Mouse (Mus musculus): ENCODE measurements around the gene Scarb2.

The Scarb2 gene

DNA sequence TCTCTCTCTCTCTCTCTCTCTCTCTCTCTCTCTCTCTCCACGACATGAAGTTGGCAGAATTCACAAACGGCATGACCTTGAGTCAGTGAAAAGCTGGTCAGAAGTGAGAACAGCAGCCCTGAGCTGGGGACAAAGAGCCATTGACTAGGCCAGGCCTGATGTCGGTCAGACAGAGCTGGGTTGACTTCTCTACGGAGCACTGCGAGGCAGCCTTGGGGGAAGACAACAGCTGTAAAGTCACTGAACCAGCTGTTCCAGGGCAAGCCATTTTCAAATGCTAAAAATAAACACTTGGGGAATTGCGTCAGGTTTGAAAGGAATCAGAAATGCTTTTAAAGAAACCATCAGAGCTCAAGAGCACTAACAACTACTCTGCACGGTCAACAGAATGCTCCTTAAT lies 13.2 kb downstream of the Scarb2 start:
- no peak for DNase-seq (ENCODE audit: low spot score)

DNA sequence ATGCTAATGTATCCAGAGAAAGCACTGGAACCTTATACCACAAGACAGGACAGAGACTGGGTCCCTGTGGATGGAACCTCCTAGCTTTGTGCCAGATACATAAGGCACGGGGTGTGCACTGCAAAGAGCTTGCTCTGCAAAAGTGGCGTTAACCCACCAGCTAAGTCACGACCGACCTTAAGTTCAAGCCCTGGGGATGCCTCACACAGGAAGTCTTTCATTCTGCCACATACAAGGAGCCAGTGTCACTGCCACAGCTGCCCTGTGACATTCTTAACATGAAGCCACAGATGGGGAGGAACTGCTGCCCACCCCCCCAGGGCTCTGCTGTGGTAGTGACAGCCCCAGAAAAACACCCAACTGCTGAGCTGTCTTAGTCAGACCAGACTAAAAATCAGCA lies 15.9 kb downstream of the Scarb2 start:
- DNase-seq (ENCODE audit: low spot score): no peak

DNA sequence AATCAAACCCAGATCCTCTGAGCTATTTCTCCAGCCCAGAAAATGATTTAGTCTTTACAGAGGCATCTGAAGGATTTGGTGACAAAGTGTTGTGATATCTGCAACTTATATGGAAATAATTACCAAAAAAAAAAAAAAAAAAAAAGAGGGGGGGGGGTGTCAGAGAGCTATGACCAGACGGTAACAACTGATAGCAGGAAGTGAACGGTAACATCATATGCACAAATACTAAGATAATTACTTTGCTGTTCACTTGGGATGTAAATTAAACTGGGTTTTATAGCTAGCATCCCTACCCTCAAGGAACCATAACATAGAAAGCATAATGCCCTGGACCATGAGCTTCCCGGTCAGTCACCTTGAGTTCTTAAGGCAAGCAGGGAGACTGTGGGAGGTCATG lies 16.3 kb downstream of the Scarb2 start:
- no peak for DNase-seq (ENCODE audit: low spot score)

DNA sequence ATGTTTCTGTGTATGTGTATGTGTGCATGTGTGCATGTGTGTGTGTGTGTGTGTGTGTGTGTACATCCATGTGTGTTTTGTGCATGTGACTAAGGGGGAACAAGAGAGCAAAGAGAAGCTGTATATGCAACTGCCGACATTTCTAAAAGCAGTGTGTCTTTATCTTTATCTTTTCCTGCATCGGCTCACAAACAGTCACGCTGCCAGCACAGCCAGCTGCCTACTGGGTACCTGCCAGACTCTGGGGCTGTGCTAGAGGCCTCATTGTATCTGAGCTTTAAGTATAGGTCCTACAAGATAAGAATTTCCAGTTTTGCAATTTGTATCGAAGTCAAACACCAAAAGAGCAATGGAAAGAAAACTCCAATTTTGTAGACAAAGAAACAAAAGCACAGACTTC lies 17.1 kb downstream of the Scarb2 start:
- DNase-seq (ENCODE audit: low spot score): peak; percentile 56

DNA sequence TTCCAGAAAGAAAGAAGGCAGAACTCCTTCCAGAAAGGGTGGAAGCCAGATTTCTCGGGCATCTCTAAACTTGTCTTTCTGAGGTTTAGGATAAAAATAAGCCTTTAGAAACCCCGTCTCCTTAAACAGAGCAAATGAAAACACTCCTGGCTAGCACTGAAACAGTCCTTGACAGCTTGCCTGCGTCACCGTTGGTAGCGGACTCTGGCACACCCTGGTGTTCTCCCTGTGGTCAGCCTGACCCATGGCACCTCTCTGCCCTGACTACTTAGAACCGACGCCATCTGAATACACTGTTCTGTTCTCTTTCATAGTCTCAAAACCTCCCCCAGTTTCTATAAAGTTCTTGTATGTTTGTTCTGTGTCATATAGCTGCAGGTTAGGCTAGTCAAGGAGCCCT lies 17.7 kb downstream of the Scarb2 start:
- peak; percentile 40 for DNase-seq (ENCODE audit: low spot score)

DNA sequence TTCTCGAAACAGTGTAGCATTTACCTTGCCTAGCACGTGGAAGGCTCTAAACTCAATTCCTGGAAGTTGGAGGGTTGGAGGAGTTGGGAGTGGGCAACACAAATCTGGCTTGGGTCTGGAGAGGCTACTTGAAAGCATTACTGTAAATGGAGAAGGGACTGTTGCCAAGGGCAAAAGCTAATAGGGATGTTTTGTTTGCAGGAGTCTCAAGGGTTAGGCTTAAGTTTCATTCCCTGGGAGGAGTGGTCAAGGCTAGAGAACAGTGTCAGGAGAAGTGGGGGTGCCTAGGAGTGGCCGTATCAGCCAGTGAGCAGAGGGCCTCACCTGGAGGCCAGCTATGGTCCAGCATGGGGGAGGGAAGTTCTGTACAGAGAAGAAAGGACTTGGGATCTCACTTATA lies 18.2 kb downstream of the Scarb2 start:
- no peak for DNase-seq (ENCODE audit: low spot score)

DNA sequence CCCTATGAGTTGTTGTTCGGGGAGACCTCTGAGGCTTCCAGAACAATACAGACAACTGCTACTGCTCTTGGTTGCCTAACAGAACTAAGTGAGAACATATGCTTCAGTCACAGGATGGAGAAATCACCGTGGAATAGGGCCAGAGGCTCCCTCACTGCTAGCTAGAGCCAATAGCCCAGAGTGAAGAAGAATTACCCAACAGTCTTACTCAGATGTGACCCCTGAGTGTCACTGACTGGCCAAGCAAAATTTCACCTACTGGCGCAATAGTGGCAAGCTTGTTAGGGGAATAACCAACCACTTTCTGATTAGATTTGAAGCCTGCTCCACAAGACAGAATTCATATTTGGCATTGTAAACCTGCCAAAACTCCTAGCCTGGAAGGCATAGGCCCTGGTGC lies 19.9 kb downstream of the Scarb2 start:
- no peak for DNase-seq (ENCODE audit: low spot score)

DNA sequence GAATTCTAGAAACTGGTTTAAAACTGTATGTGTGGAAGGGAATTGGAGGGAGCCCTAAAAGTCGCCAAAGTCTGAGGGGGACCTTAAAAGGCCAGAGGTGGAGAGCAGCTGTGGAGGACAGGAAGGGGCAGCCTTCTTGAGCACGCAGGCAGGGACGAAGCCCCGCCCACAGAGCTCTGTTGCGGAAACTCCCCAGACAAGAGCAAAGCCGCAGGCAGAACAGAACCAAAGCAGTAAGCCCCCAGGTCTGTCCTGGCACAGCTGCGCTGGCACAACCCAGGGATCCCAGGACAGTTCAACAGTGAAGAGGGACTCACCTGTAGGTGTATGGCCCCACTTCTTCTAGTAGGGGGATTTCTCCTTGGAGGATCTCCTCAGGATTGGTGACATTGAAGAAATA lies 21.8 kb downstream of the Scarb2 start:
- DNase-seq (ENCODE audit: low spot score): no peak

DNA sequence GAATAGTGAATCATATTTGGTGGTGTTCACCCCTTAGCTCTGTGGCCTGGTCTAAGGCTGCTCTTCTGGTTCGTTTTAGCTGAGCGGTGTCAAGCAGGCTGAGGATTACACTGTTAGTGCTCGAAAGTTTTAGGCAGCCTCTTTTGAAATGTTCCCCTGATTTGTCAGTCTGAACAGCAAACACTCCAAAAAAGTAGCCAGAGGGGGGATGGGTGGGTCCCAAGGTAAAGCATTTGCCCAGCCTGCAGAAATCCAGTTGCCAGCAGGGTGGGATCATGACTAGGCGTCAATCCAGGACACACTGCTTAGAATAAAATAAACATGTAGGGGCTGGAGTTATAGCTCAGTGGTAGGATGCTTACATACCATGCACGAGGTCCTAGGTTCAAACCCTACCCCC lies 33.8 kb downstream of the Scarb2 start:
- DNase-seq (ENCODE audit: low spot score): no peak

DNA sequence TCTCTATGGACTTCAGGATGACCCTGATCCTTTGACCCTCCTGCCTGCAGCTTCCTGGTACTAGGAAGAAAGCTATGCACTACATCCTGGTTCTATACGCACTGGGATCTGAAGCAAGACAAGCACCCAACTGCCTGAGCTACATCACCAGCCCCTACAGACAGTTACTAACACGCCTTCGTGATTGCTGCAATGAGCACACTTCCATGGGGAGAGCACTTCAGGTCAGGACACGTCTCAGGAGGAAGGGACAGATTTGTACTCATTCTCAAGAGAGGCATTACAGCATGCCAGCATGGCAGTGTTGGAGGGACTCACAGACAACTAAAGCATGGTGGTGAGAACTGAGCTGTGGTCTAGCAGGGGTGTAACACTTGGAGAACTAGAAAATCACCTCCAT lies 35.1 kb downstream of the Scarb2 start:
- DNase-seq (ENCODE audit: low spot score): no peak

DNA sequence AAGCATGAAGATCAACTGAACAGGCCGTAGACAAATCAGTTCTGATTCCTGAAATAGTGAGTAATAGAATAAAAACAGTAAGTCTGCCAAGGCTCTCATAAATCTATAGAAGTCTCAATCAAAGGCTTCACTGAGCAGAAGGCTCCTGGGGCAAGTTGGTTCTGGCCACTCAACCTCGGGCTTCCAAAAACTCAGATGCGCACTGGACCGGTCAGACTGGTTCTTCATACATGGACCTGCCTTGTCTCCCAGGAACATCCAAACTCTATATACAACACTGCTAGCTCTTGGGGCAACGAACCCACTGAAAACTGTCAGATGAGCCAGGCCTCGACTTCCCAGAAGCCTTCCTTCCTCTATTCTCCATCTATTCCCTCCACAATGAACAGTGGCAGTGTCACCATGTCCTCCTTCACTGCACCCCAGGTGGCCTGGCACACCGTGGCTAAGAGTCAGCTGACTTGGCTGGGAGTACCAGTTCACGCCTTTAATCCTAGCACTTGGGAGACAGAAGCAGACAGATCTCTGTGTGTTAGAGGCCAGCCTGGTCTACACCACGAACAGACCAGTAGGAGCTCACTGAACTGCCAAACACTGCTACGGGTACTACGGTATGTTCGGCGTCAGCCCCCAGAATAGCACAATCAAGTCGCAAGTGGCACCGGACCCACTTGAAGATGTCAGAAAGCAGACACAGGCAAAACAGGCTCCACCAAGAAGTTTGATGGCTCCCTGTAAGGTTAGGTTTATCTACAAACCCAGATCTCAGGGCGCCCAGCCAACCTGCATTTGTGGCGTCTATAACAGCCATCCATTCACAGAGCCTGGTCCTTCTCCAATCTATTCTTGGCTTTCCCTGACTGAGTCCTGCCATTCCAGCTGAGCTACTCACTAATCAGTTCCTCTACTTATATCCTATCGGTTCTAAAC lies 37.2 kb downstream of the Scarb2 start:
- peak; percentile 74 for DNase-seq (ENCODE audit: low spot score)

DNA sequence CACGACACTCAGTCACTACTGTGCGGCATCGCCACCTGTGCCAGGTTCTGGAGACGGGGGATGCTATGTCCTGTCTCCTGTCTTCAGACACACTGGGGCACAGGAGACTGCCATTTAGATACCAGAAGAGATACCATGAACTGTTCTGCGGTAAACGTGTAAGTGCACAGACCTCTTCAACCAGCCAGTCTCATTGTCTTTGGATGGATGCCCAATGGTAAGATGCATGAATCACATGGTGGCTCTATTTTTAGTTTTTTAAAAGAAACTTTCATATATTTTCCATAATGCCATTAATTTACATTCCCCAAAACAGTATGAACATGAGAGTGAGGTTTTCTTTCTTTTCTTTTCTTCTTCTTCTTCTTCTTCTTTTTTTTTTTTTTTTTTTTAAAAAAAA lies 38.4 kb downstream of the Scarb2 start:
- peak; percentile 48 for DNase-seq (ENCODE audit: low spot score)

DNA sequence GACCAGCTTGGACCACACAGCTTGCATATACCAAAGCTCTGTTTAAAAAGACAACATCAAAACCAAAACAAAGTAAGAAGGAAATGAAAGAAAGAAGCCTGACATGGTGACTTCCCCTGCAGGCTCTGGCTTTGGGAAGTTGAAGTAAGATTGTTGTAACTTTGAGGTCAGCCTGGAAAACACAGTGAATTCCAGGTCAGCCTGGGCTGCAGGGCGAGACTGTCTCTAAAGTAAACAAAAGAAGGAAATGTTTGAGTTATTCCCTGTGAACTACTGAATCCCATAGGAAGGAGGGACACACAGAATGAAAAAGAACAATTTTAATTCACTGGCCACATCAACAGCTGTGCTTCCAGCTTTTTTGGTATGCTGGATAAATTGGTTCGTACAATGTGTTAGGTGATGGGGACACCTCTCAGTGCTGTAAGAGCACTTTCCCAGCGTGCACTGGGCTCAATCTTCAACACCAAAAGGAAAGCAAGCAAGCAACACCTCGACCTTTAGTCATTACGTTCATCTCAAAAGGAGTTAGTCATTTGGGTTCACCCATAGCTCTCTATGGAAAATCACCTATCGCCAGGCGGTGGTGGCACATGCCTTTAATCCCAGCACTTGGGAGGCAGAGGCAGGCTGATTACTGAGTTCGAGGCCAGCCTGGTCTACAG lies 39.4 kb downstream of the Scarb2 start:
- DNase-seq (ENCODE audit: low spot score): no peak

DNA sequence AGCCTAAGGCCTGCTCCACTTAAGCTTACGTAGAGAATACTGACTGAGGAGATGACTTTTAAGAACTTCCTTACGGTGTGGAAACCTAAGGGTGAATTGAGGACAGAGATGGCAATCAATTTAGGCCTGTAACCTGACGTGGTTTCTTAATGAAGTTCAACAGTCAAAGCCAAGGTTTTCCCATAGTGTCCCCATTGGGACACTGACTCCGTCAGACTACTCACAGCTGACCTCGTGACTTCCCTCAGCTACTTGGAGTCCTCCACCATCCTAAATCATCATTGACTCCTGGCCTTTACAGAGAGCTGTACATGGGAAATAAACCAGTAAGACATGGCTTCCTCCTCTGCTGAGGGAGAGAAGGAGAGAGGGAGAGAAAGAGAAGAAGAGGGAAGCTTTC lies 41.1 kb downstream of the Scarb2 start:
- no peak for DNase-seq (ENCODE audit: low spot score)

DNA sequence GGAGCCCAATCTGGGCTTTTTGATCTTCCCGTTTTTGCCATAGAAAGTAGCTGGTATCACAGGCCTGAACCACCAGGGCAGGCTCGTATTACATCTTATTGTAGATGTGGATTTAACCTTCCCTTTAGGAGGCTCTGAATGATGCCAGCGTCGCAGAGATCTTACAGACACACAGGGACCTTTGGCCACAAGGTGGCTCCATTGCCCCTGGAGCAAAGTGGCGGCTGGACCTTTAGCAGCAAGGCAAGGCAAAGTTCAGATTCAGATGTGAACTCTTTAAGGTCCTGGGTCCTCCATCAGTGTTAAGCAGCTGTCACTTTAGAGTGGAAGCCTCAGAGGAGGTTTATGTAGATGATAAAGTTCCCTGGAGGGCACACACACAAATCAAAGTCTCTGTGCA lies 45.3 kb downstream of the Scarb2 start:
- peak; percentile 85 for DNase-seq (ENCODE audit: low spot score)

DNA sequence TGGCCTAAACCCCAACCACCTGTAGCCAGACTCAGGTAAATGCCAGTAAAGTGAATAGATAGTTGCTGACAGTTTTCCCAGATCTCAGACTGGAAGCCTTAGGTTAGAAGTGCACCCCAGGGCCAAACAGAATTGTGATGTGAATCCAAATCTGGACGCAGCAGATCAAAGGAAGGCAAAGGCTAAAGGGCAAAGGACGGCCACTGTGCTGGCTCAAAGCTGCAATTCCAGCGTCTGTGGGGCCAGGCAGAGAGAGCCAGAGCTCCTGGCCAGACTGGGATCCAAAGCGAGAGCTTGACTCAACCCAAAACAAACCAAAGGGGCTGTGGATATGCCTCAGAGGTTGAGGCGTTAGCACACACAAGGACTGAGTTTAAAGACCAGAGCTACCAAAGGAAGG lies 47.9 kb downstream of the Scarb2 start:
- no peak for DNase-seq (ENCODE audit: low spot score)

DNA sequence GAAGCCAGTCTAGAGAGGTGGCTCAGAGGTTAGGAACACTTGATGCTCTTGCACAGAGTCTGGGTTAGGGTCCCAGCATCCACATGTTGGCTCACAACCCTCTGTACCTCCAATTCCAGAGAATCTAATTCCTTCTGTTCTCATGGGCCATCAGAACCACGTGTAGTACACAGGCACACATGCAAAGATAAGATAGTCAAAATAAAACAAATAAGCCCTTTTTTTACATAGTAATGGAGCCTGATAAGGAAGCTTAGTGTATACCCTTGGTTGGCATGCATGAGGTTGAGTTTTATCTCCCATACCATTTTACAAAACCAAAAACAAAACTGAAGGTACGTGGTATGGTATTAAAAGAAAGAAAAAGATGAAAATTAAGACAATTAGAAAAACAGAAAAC lies 49.2 kb downstream of the Scarb2 start:
- DNase-seq (ENCODE audit: low spot score): no peak

DNA sequence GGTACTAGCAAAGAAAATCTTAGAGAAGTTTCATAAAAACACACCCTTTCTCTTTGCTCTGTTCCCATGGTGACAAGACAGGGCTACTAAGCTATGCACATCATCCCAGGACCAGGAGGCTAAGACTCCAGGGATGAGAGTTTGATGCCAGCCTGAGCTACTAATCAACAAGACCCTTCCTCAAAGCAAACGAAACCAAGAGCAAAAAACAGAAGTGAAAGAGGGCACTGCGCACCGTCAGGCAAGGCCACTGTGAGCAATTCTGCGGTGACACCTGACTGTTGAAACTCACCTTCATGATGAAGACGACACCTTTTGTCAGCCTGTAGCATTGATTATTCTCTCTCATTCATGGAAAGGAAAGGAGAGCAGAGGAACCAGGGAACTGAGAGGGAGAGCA lies 53.8 kb downstream of the Scarb2 start:
- DNase-seq (ENCODE audit: low spot score): no peak

DNA sequence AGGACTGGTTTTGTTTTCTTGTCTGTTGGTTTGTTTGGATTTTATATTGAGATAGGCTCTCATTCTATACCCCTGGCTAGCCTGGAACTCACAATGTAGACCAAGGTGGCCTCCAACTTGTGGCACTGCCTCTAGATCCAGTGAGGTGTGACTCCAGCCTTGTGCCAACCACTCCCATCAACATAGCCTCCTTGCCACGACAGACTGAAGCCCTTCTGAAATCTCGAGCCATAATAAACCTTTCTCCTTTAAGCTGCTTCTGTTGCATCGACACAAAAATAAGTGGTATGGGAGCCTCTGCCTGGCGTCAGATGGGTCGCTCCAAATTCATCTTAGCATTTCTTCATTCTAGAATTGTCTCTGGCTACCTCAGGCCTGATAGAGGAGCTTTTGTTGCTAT lies 59.9 kb downstream of the Scarb2 start:
- no peak for DNase-seq (ENCODE audit: low spot score)

DNA sequence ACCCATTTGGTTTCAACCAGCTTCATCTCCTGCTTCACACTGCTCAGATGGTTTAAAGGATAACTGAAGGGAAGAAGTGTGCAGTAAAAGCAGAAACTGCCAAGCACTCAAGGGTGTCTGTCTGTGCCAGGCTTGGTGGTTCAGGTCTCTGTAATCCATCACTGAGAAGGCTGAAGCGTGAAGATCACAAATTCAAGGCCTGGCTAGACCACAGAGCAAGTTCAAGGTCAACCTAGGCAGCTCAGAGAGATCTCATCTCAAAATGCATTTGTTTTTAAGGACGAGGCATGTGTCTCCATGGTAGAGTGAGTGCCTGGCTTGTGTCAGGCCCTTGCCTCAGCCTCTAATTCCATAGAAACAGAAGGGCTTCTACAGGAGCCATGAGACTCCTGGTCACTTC lies 61.6 kb downstream of the Scarb2 start:
- no peak for DNase-seq (ENCODE audit: low spot score)

DNA sequence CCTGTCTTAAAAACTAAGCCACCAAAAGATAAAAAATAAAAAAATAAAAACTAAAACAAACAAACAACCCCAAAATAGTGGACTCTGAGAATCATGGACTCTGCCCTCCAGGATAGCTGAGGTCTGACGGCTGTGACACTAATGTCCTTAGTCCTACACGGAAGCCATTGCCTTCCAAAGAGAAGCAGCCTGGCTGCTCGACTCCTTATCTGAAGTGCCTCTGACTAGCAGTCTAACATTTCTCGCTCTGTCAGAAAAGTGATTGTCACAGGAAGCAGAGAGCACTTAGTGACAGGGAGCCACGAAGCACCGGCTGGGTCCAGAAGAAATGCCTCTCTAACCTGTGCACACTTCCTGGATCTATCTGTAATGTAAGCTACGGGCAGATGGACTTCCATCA lies 63.7 kb downstream of the Scarb2 start:
- DNase-seq (ENCODE audit: low spot score): no peak

DNA sequence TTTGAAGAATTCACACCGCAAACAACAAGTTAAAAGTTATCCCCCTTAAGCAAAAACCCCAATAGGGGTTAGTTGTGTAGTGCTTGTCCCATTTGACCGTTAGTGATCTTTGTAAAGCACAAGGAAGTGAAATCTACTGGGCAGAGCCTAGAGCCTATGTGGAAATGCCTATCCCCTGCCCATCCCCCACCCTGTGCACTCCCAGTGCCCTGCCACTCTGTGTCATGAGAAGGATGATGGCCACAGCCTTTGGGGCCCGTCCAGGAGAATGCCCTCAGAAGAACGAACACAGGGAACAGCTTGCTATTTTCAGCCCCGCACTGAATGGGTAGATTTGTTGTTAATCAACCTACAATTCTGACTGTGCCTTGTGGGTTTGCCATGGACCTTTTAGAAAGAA lies 65.1 kb downstream of the Scarb2 start:
- no peak for DNase-seq (ENCODE audit: low spot score)

DNA sequence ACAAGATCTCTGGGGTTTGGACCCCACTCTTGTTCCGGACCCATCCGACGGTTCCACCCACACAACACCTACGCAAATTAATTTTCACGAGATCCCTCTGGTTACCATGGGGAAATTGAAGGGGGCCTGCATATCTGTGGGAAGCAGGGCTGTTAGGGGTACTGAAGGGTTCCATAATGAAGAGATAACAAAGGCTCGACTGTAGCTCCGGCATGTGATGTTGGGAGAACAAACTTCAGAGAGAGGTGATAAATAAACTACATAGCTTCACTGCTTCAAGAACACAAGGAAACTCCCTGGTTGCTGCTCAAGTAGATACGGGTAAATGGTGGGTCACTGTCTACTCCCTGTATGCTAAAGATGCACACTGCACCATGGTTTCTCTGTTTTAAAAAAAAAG lies 68.1 kb downstream of the Scarb2 start:
- DNase-seq (ENCODE audit: low spot score): no peak

Measured in MN1 (cell line).